Mouse (Mus musculus) ES-E14 (cell line): ENCODE measurements at regions not wholly inside any gene's neighbourhood (a gene's known extent, or its start where the extent isn't known, plus 50 kb on each side); places are given as distances from the start of the nearest gene placed in this dataset.

Experiments
- MAFK ChIP-seq: IDR thresholded peaks from 2 replicates; pipeline ENCODE4 v1.6.1; 2014; ENCODE audit warnings: mild to moderate bottlenecking, low read depth, low read length, inconsistent platforms; ENCODE audit not compliant: insufficient read depth
- ZC3H11A ChIP-seq: IDR thresholded peaks from 2 replicates; pipeline ENCODE4 v1.6.1; 2012; ENCODE audit warnings: low read depth, mild to moderate bottlenecking, inconsistent platforms, low read length, borderline replicate concordance
- ZNF384 ChIP-seq: IDR thresholded peaks from 2 replicates; pipeline ENCODE4 v1.6.1; 2012; ENCODE audit warnings: low read depth, low read length, inconsistent platforms

DNA sequence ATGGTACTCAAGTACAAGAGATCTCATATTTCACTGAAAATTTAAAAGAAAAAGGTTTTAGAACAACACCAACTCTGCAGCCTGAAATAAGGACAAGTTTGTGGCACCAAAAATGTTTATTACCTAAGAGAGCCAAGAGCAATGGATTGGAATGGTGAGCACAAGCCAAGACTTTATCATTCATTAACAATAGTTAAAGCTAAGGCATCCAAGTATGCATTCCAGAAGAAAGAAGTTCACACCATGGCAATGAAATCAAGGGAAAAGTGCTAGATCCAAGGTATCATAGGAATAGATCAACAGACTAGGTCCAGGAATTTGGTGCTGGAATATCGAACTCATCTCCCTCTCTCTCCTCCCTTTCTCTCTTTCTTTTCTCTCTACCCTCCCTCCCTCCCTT is 63.8 kb upstream of the P3h2 start:
- TF ChIP-seq ZNF384 (no peak), ZC3H11A (no peak), MAFK (no peak)
